Mouse (Mus musculus) MEL-GATA-1-ER (cell line): Measurements from ENCODE around the gene Dhx37.

Experiments used
- DNase-seq: peaks from one replicate; pipeline ENCODE4 v3.0.0-alpha.2; 2012; ENCODE audit warnings: low read depth; ENCODE audit errors: extremely low read depth

Gene Dhx37

GRCm38 (mm10) chr5:125363894-125364293 is 70.0 kb downstream of the Dhx37 start:
- DNase-seq: no peak
